Mouse (Mus musculus) hindbrain, embryonic 14.5 days (tissue): ENCODE results near the gene Olfr1219. TPM values are rescaled to one million over a fixed set of nuclear protein-coding genes. Genes with fewer than 3 reads are reported as not detected.

Source experiments
- ATAC-seq: fragments of 200-750 bp; cut with Nextera tagmentation; 2 replicates; pipeline ENCODE4 v1.8.0; 2017; ENCODE audit warnings: moderate number of reproducible peaks, mild to moderate bottlenecking, moderate TSS enrichment, moderate library complexity; ENCODE audit not compliant: low FRiP score
- DNase-seq: peaks from one replicate; pipeline ENCODE4 v3.0.0-alpha.2; 2015; ENCODE audit warnings: low spot score
- H3K27ac ChIP-seq: fragments of 300-500 bp; sonication (generic); 2 replicates; pipeline ENCODE4 v1.5.1; 2014; ENCODE audit warnings: mild to moderate bottlenecking, moderate library complexity
- H3K27me3 ChIP-seq: fragments of 300-500 bp; sonication (generic); 2 replicates; pipeline ENCODE4 v1.6.1; 2014; ENCODE audit warnings: mild to moderate bottlenecking, low read length, mixed read lengths; ENCODE audit not compliant: control insufficient read depth, insufficient read depth
- H3K36me3 ChIP-seq: fragments of 300-500 bp; sonication (generic); replicated peaks from 2 replicates; pipeline ENCODE4 v1.6.1; 2014; ENCODE audit not compliant: control insufficient read depth, insufficient read depth
- H3K4me1 ChIP-seq: fragments of 300-500 bp; sonication (generic); replicated peaks from 2 replicates; pipeline ENCODE4 v1.6.1; 2014; ENCODE audit warnings: antibody characterized with exemption, low read length, mixed read lengths; ENCODE audit not compliant: control insufficient read depth, insufficient read depth
- H3K4me2 ChIP-seq: fragments of 300-500 bp; sonication (generic); replicated peaks from 2 replicates; pipeline ENCODE4 v1.6.1; 2014; ENCODE audit warnings: mild to moderate bottlenecking, moderate library complexity
- H3K4me3 ChIP-seq: fragments of 300-500 bp; sonication (generic); replicated peaks from 2 replicates; pipeline ENCODE4 v1.5.1; 2014; ENCODE audit warnings: mild to moderate bottlenecking, low read length
- H3K9ac ChIP-seq: fragments of 300-500 bp; sonication (generic); 2 replicates; pipeline ENCODE4 v1.6.1; 2014
- H3K9me3 ChIP-seq: fragments of 300-500 bp; sonication (generic); 2 replicates; pipeline ENCODE4 v1.6.1; 2016; ENCODE audit warnings: low read length; ENCODE audit not compliant: control insufficient read depth
- WGBS: fragments of 180-500 bp; shearing (Covaris S2); extraction: QIAGEN DNeasy Blood & Tissue Kit; methylation state at CpG from one replicate; pipeline ENCODE4 v1.1.7; 2014; 5-methylcytosine and 5-hydroxymethylcytosine counted together
- polyA plus RNA-seq: library from polyadenylated mRNA; unstranded; fragments of >200 nt; fragmentation: Nextera tagmentation; extraction: Ambion mirVana; gene quantifications from 2 replicates; pipeline ENCODE4 v1.2.1, GENCODE M21; 2014

Gene Olfr1219
- polyA plus RNA-seq: not detected in 2 replicates

GRCm38 (mm10) chr2:89083413-89083812, at the start of gene Olfr1219:
Gene Olfr1219 (minus strand): TSS chr2:89083513.
- DNase-seq: no peak
- H3K4me3 ChIP-seq: no peak within 1 kb of the TSS
- H3K27me3 ChIP-seq: no peaks in the 10 kb centered on the region
- H3K9ac ChIP-seq: no peak within 1 kb of the TSS
- no peaks in the 10 kb centered on the region for H3K36me3 ChIP-seq
- 74% methylated on average over 1 of the region's 1 CpGs for WGBS
- no peaks in the 10 kb centered on the region for H3K9me3 ChIP-seq
- no peaks in the 10 kb centered on the region for H3K4me1 ChIP-seq
- H3K27ac ChIP-seq: no peak within 1 kb of the TSS
- no peak for ATAC-seq
- H3K4me2 ChIP-seq: no peak within 1 kb of the TSS

- WGBS: 92% methylated on average over 3 of the region's 3 CpGs
- no peak within 1 kb of the TSS for H3K4me3 ChIP-seq
- H3K27ac ChIP-seq: no peak within 1 kb of the TSS
- no peaks in the 10 kb centered on the region for H3K9me3 ChIP-seq
- H3K9ac ChIP-seq: no peak within 1 kb of the TSS
- H3K27me3 ChIP-seq: no peaks in the 10 kb centered on the region
- DNase-seq: no peak
- no peaks in the 10 kb centered on the region for H3K36me3 ChIP-seq
- ATAC-seq: no peak
- H3K4me1 ChIP-seq: no peaks in the 10 kb centered on the region
- H3K4me2 ChIP-seq: no peak within 1 kb of the TSS
These were observed 49.6 kb upstream of the Olfr1219 start, which contains the start of gene Olfr1222 for GRCm38 (mm10) chr2:89132954-89133353. Gene Olfr1222 (minus strand): TSS chr2:89133054.

- Histone ChIP-seq H3K4me1 (no peaks in the 10 kb centered on the region), H3K9me3 (no peaks in the 10 kb centered on the region), H3K4me2 (no peak within 1 kb of the TSS), H3K27me3 (no peaks in the 10 kb centered on the region), H3K36me3 (no peaks in the 10 kb centered on the region), H3K27ac (no peak within 1 kb of the TSS), H3K4me3 (no peak within 1 kb of the TSS), H3K9ac (no peak within 1 kb of the TSS)
- 89% methylated on average over 2 of the region's 2 CpGs for WGBS
- no peak for ATAC-seq
- DNase-seq: no peak
These were observed 33.9 kb upstream of the Olfr1219 start, which contains the start of gene Olfr1221 for GRCm38 (mm10) chr2:89117183-89117582. Gene Olfr1221 (minus strand): TSS chr2:89117283.

- no peak within 1 kb of the TSS for H3K4me3 ChIP-seq
- WGBS: 84% methylated on average over 3 of the region's 3 CpGs
- DNase-seq (no peak), ATAC-seq (no peak)
- no peak within 1 kb of the TSS for H3K27ac ChIP-seq
- no peak within 1 kb of the TSS for H3K4me2 ChIP-seq
- no peaks in the 10 kb centered on the region for H3K9me3 ChIP-seq
- H3K36me3 ChIP-seq: no peaks in the 10 kb centered on the region
- no peak within 1 kb of the TSS for H3K9ac ChIP-seq
- H3K4me1 ChIP-seq: no peaks in the 10 kb centered on the region
- no peaks in the 10 kb centered on the region for H3K27me3 ChIP-seq
These were observed 23.4 kb upstream of the Olfr1219 start, which contains the start of gene Olfr1220 for GRCm38 (mm10) chr2:89106735-89107134. Gene Olfr1220 (minus strand): TSS chr2:89106835.

GRCm38 (mm10) chr2:89105651-89106050, 22.3 kb upstream of the Olfr1219 start:
- H3K4me1 ChIP-seq: no peaks in the 10 kb centered on the region
- no peaks in the 10 kb centered on the region for H3K27me3 ChIP-seq
- no peaks in the 10 kb centered on the region for H3K9me3 ChIP-seq
- H3K9ac ChIP-seq: no peak overlapping the region
- no peak overlapping the region for H3K27ac ChIP-seq
- H3K4me2 ChIP-seq: no peak overlapping the region
- no peaks in the 10 kb centered on the region for H3K36me3 ChIP-seq
- DNase-seq (no peak), ATAC-seq (no peak)
- no peak overlapping the region for H3K4me3 ChIP-seq

GRCm38 (mm10) chr2:89093848-89094247, 10.5 kb upstream of the Olfr1219 start:
- WGBS: 100% methylated on average over 1 of the region's 1 CpGs
- no peak overlapping the region for H3K27ac ChIP-seq
- no peak overlapping the region for H3K9ac ChIP-seq
- H3K9me3 ChIP-seq: no peaks in the 10 kb centered on the region
- H3K36me3 ChIP-seq: no peaks in the 10 kb centered on the region
- no peak overlapping the region for H3K4me3 ChIP-seq
- H3K4me2 ChIP-seq: no peak overlapping the region
- H3K27me3 ChIP-seq: no peaks in the 10 kb centered on the region
- DNase-seq (no peak), ATAC-seq (no peak)
- no peaks in the 10 kb centered on the region for H3K4me1 ChIP-seq

GRCm38 (mm10) chr2:89081487-89081886, 1.8 kb downstream of the Olfr1219 start:
- no peaks in the 10 kb centered on the region for H3K27me3 ChIP-seq
- H3K36me3 ChIP-seq: no peaks in the 10 kb centered on the region
- no peak overlapping the region for H3K27ac ChIP-seq
- no peaks in the 10 kb centered on the region for H3K9me3 ChIP-seq
- no peak for ATAC-seq
- no peak for DNase-seq
- no peak overlapping the region for H3K9ac ChIP-seq
- no peak overlapping the region for H3K4me3 ChIP-seq
- no peaks in the 10 kb centered on the region for H3K4me1 ChIP-seq
- H3K4me2 ChIP-seq: no peak overlapping the region

- no peaks in the 10 kb centered on the region for H3K36me3 ChIP-seq
- H3K4me2 ChIP-seq: no peak within 1 kb of the TSS
- H3K4me1 ChIP-seq: no peaks in the 10 kb centered on the region
- H3K27me3 ChIP-seq: no peaks in the 10 kb centered on the region
- no peak within 1 kb of the TSS for H3K4me3 ChIP-seq
- no peak within 1 kb of the TSS for H3K27ac ChIP-seq
- H3K9me3 ChIP-seq: no peaks in the 10 kb centered on the region
- no peak for ATAC-seq
- DNase-seq: no peak
- no peak within 1 kb of the TSS for H3K9ac ChIP-seq
These were observed 22.2 kb downstream of the Olfr1219 start, which contains the start of gene Olfr1218 for GRCm38 (mm10) chr2:89061087-89061486. Gene Olfr1218 (minus strand): TSS chr2:89061187.

- no peak for ATAC-seq
- H3K4me3 ChIP-seq: no peak within 1 kb of the TSS
- no peak within 1 kb of the TSS for H3K4me2 ChIP-seq
- no peak for DNase-seq
- H3K36me3 ChIP-seq: no peaks in the 10 kb centered on the region
- H3K9ac ChIP-seq: no peak within 1 kb of the TSS
- H3K9me3 ChIP-seq: no peaks in the 10 kb centered on the region
- 82% methylated on average over 2 of the region's 2 CpGs for WGBS
- H3K4me1 ChIP-seq: no peaks in the 10 kb centered on the region
- H3K27me3 ChIP-seq: no peaks in the 10 kb centered on the region
- H3K27ac ChIP-seq: no peak within 1 kb of the TSS
These were observed 51.3 kb downstream of the Olfr1219 start, which contains the start of gene Olfr1217 for GRCm38 (mm10) chr2:89031965-89032364. Gene Olfr1217 (minus strand): TSS chr2:89032065.
